11 mouse cellular contexts compared by ENCODE assay signal in genomic region chr8:114876696-114877206, GRCm38 (mm10).
A peak's percentile ranks its signal among the peaks of the same experiment; 100 is the strongest.
DNase-seq lines count a peak whose midpoint lies in the region; ATAC-seq and TF ChIP-seq lines count a peak whose summit lies in the region.
"Had no signal": no experiment of that assay in that cellular context is flagged by ENCODE, and none has a peak within 500 bp of the region (broad histone marks: within the 10 kb centered on the region; RNA-seq: fewer than 3 reads in every experiment).

No protein-coding gene starts in this region.

- DNase-seq in adrenal gland, adult 2 months: peak; percentile 48
- DNase-seq in adrenal gland, adult 8-10 months: no peak
- DNase-seq in kidney, postnatal 36 days: no peak
- peak; percentile 57 for DNase-seq in adrenal gland, postnatal 14 days
- no peak for DNase-seq in limb, embryonic 14.5 days (ENCODE audit: low spot score)
- no peak for DNase-seq in thymus, postnatal 4 days
- no peak for DNase-seq in cerebellum, adult 9-10 months
- DNase-seq: heart, adult 11 months; layer of hippocampus, adult 9-11 months; lung, postnatal 4 days had no signal

- no peak for ATAC-seq in kidney, embryonic 14.5 days (ENCODE audit: low FRiP score, low TSS enrichment)
- no peak for ATAC-seq in limb, embryonic 14.5 days (ENCODE audit: low FRiP score, low read depth)

- peaks cover 31% of the 10 kb centered on the region for H3K4me1 ChIP-seq in kidney, embryonic 14.5 days (ENCODE audit: control insufficient read depth, insufficient read depth, low read length)
- peaks cover 20% of the 10 kb centered on the region for H3K4me1 ChIP-seq in limb, embryonic 14.5 days (ENCODE audit: control insufficient read depth, insufficient read depth, low read length)

- peak overlapping the region; percentile 5; the same call in 1 of the 2 replicates for H3K4me2 ChIP-seq in kidney, embryonic 14.5 days (replicated peaks; ENCODE audit: low read depth, low read length)
- H3K4me2 ChIP-seq in limb, embryonic 14.5 days (replicated peaks; ENCODE audit: low read depth, low read length, severe bottlenecking): peak overlapping the region; percentile 33

- no peak overlapping the region for H3K4me3 ChIP-seq in kidney, embryonic 14.5 days (ENCODE audit: low read length)
- no peak overlapping the region for H3K4me3 ChIP-seq in limb, embryonic 14.5 days (replicated peaks; ENCODE audit: low read length)

- no peak overlapping the region for H3K9ac ChIP-seq in kidney, embryonic 14.5 days (ENCODE audit: low read depth, low read length)
- H3K9ac ChIP-seq in limb, embryonic 14.5 days (ENCODE audit: low read depth, low read length, severe bottlenecking): no peak overlapping the region

- no peaks in the 10 kb centered on the region for H3K36me3 ChIP-seq in kidney, embryonic 14.5 days (ENCODE audit: control insufficient read depth, insufficient read depth, low read length)
- H3K36me3 ChIP-seq in limb, embryonic 14.5 days (ENCODE audit: control insufficient read depth, insufficient read depth, low read length): no peaks in the 10 kb centered on the region

- peak overlapping the region; percentile 63; the same call in 1 of the 2 replicates for H3K27ac ChIP-seq in kidney, embryonic 14.5 days (ENCODE audit: low read depth, low read length)
- H3K27ac ChIP-seq in limb, embryonic 14.5 days (replicated peaks; ENCODE audit: low read depth, low read length): no peak overlapping the region

- no peaks in the 10 kb centered on the region for H3K27me3 ChIP-seq in kidney, embryonic 14.5 days (ENCODE audit: control insufficient read depth, insufficient read depth, low read length)
- H3K27me3 ChIP-seq in limb, embryonic 14.5 days (ENCODE audit: control insufficient read depth, insufficient read depth, low read length): no peaks in the 10 kb centered on the region

- TF ChIP-seq POLR2A in limb, embryonic 14.5 days (IDR thresholded peaks at IDR 0.05; ENCODE audit: borderline replicate concordance, extremely low read depth, insufficient read depth, insufficient read length): no peak

- no peaks in the 10 kb centered on the region for H3K9me3 ChIP-seq in kidney, embryonic 14.5 days (ENCODE audit: control insufficient read depth, low read length)
- no peaks in the 10 kb centered on the region for H3K9me3 ChIP-seq in limb, embryonic 14.5 days (ENCODE audit: control insufficient read depth, low read length)

- WGBS in kidney, embryonic 14.5 days: 22% methylated on average over 9 of the region's 9 CpGs
- WGBS in limb, embryonic 14.5 days: 39% methylated on average over 9 of the region's 9 CpGs

Comparison
In these comparisons a context has a peak if more than half of its experiments do, and no peak if none do; other contexts are left out.
1. DNase-seq: peak in adrenal gland, adult 2 months (single experiment) and adrenal gland, postnatal 14 days (single experiment); none in adrenal gland, adult 8-10 months (single experiment), kidney, postnatal 36 days (0 of 2), limb, embryonic 14.5 days (single experiment), thymus, postnatal 4 days (single experiment) and cerebellum, adult 9-10 months (single experiment).